Mouse (Mus musculus) heart, postnatal 25 days (tissue): ENCODE measurements around the gene Iqcf5. TPM values are rescaled to one million over a fixed set of nuclear protein-coding genes. Genes with fewer than 3 reads are reported as not detected.

Source experiments
- DNase-seq: peaks from one replicate; pipeline ENCODE4 v3.0.0; 2022; ENCODE audit warnings: low spot score
- intact Hi-C: fragments of 180-260 bp; cut with DNase I; formaldehyde crosslinking; loops from one replicate; pipeline ENCODE4 v1.15.1; 2025
- total RNA-seq, 2 experiments: library from RNA; stranded (reverse); gene quantifications; 2 replicates each; pipeline ENCODE4 v1.2.3; 2021

The Iqcf5 gene
- total RNA-seq, 2 experiments from 2014 or later = not detected

DNA sequence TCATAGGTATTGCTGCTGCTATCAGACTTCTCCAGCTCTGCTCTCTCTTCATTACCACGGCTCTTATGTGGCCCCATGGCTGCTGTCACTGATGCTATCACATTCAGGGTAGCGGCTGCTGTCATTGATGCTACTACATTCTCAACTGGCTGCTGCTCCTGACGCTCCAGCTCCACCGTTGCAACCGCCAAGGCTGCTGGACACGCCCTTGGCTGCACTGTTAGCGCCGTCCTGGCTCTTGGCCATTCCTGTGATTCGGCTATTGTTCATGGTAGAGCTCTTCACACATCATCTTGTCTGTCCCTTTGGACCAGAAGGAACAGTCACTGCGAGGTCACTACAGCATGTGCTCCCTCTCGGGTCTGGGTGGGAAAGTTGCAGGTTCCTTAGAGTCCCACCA is 47.9 kb downstream of the Iqcf5 start:
- intact Hi-C loops = no loop called here
- no peak for DNase-seq

DNA sequence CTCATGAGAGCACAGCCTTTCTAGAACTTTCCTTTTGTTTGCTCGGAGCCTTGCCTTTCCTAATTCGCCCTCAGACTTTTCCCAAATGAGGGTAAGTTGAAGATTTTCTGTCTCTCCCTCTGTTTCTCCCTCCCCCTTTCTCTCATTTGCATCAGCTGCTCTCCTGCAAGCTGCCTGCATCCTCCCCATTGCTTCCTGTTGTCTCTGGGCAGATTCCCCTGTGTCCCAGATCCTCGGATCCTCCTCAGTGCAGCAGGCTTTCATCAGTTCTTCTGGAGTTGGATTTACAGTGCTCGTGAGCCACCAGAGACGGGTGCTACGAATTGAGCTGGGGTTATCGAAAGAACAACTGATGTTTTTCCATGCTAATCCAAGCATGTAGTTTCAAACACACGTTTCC is 49.7 kb downstream of the Iqcf5 start:
- no peak for DNase-seq
- intact Hi-C loops = no loop called here

Other genes with a start within 250 kb of the Iqcf5 start
- 1 to 10 TPM; 3.3 to 3.4 TPM for gene Poc1a, start 233.5 kb upstream of the Iqcf5 start, total RNA-seq
- gene Dusp7, start 145.9 kb upstream of the Iqcf5 start, total RNA-seq = 10 to 100 TPM; 43.6 to 67.0 TPM
- gene Rpl29, start 85.1 kb upstream of the Iqcf5 start, total RNA-seq = 100 to 1,000 TPM; 296 to 309 TPM
- gene Acy1, start 76.3 kb upstream of the Iqcf5 start, total RNA-seq = 10 to 100 TPM; 22.4 to 28.6 TPM
- gene Abhd14b, start 67.1 kb upstream of the Iqcf5 start, total RNA-seq = 1 to 10 TPM; 6.3 to 6.7 TPM
- gene Abhd14a, start 66.9 kb upstream of the Iqcf5 start, total RNA-seq = 10 to 100 TPM; 20.2 to 21.3 TPM
- gene Pcbp4, start 61.3 kb upstream of the Iqcf5 start, total RNA-seq = 10 to 100 TPM; 70.7 to 81.8 TPM
- gene Gpr62, start 48.6 kb upstream of the Iqcf5 start, total RNA-seq = not detected
- 10 to 100 TPM; 19.7 to 23.5 TPM for gene Rrp9, start 38.6 kb upstream of the Iqcf5 start, total RNA-seq
- 10 to 100 TPM; 30.1 to 33.5 TPM for gene Parp3, start 37.6 kb upstream of the Iqcf5 start, total RNA-seq
- not detected for gene Iqcf1, start 14.6 kb upstream of the Iqcf5 start, total RNA-seq
- not detected for gene Iqcf3, start 47.1 kb downstream of the Iqcf5 start, total RNA-seq
- gene Iqcf4, start 56.4 kb downstream of the Iqcf5 start, total RNA-seq = not detected
- gene Iqcf6, start 112.0 kb downstream of the Iqcf5 start, total RNA-seq = not detected
- gene Grm2, start 141.5 kb downstream of the Iqcf5 start, total RNA-seq = not detected
- gene Tex264, start 171.4 kb downstream of the Iqcf5 start, total RNA-seq = 10 to 100 TPM; 41.7 to 44.0 TPM